Mouse (Mus musculus) lung, adult 2 months (tissue): ENCODE data around the gene Fig4.

Experiments
- CTCF ChIP-seq: fragments of 200-500 bp; IDR thresholded peaks from 2 replicates; pipeline ENCODE4 v1.5.1; 2011; ENCODE audit warnings: mild to moderate bottlenecking, low read length, control low read depth; ENCODE audit not compliant: insufficient read depth
- POLR2A ChIP-seq: fragments of 200-500 bp; IDR thresholded peaks from 2 replicates; pipeline ENCODE4 v1.6.1; 2011; ENCODE audit warnings: low read depth, mild to moderate bottlenecking, control low read depth, low read length, borderline replicate concordance; ENCODE audit errors: extremely low read depth

DNA sequence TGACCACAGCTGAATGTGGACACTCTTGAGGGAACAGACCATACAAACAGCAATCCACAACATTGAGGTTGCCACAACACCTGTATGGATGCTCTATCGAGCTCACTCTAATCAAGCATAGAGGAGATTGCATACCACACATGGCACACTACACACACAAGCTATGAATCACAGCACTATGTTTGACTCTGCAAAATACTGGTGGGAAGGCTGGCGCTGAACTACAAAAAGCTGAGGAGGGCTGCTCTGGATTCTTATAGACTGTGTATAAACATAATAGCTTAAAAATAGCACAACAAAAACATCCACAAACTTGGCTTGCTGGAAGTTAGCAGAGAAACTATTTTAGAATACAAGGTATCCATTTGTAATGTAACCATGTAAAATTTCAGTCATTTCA, 22.3 kb downstream of the Fig4 start:
- no peak for TF ChIP-seq CTCF
- no peak for TF ChIP-seq POLR2A
